Mouse (Mus musculus) left cerebral cortex, postnatal 4 days (tissue): ENCODE data around the gene Crabp2. TPM values are rescaled to one million over a fixed set of nuclear protein-coding genes. Genes with fewer than 3 reads are reported as not detected.

ENCODE experiments used
- total RNA-seq, 2 experiments: library from RNA; stranded (reverse); gene quantifications; 2 replicates each; pipeline ENCODE4 v1.2.3; 2021

Crabp2 gene
- total RNA-seq, 2 experiments from 2014 or later, result 6.9 to 8.2 TPM

Other genes with a start within 250 kb of the Crabp2 start
- 1 to 10 TPM in 1 of 2 experiments, under 1 TPM in 1; 0.46 to 1.4 TPM for gene Lrrc71, start 200.0 kb upstream of the Crabp2 start, total RNA-seq
- under 1 TPM; 0.38 to 0.93 TPM for gene Ntrk1, start 153.5 kb upstream of the Crabp2 start, total RNA-seq
- 1 to 10 TPM in 1 of 2 experiments, under 1 TPM in 1; 0.70 to 1.9 TPM for gene Insrr, start 151.7 kb upstream of the Crabp2 start, total RNA-seq
- 10 to 100 TPM in 1 of 2 experiments, 1 to 10 TPM in 1; 8.0 to 11.5 TPM for gene Pear1, start 124.4 kb upstream of the Crabp2 start, total RNA-seq
- gene Sh2d2a, start 101.9 kb upstream of the Crabp2 start, total RNA-seq, result not detected
- gene Prcc, start 63.1 kb upstream of the Crabp2 start, total RNA-seq, result 10 to 100 TPM; 72.8 to 73.3 TPM
- gene Hdgf, start 42.3 kb upstream of the Crabp2 start, total RNA-seq, result 100 to 1,000 TPM; 131 to 136 TPM
- gene Mrpl24, start 29.2 kb upstream of the Crabp2 start, total RNA-seq, result 10 to 100 TPM; 43.6 to 49.0 TPM
- gene Isg20l2, start 18.4 kb upstream of the Crabp2 start, total RNA-seq, result 10 to 100 TPM; 23.4 to 24.9 TPM
- gene Rrnad1, start 17.9 kb upstream of the Crabp2 start, total RNA-seq, result 10 to 100 TPM; 17.1 to 17.8 TPM
- gene Nes, start 22.4 kb downstream of the Crabp2 start, total RNA-seq, result 10 to 100 TPM; 25.8 to 25.9 TPM
- 100 to 1,000 TPM; 183 to 192 TPM for gene Bcan, start 51.6 kb downstream of the Crabp2 start, total RNA-seq
- under 1 TPM; 0.40 to 0.46 TPM for gene Hapln2, start 78.9 kb downstream of the Crabp2 start, total RNA-seq
- gene Gpatch4, start 94.4 kb downstream of the Crabp2 start, total RNA-seq, result 10 to 100 TPM; 26.5 to 30.6 TPM
- gene Naxe, start 109.8 kb downstream of the Crabp2 start, total RNA-seq, result 10 to 100 TPM; 59.0 to 66.1 TPM
- not detected for gene Ttc24, start 129.6 kb downstream of the Crabp2 start, total RNA-seq
- 1 to 10 TPM; 3.5 to 3.9 TPM for gene Iqgap3, start 133.3 kb downstream of the Crabp2 start, total RNA-seq
- gene Mef2d, start 193.7 kb downstream of the Crabp2 start, total RNA-seq, result 100 to 1,000 TPM; 113 to 121 TPM